Mouse (Mus musculus) thymus, adult 2 months (tissue): Measurements from ENCODE around the gene Mark1.

Experiments
- CTCF ChIP-seq: fragments of 200-500 bp; IDR thresholded peaks from 2 replicates; pipeline ENCODE4 v1.5.1; 2012; ENCODE audit warnings: mild to moderate bottlenecking, control low read depth, low read length, moderate library complexity, borderline replicate concordance; ENCODE audit not compliant: control insufficient read depth, poor library complexity, insufficient read depth; ENCODE audit errors: extremely low read depth
- POLR2A ChIP-seq: fragments of 200-500 bp; IDR thresholded peaks from 2 replicates; pipeline ENCODE4 v1.6.1; 2012; ENCODE audit warnings: mild to moderate bottlenecking, low read length, control low read depth, moderate library complexity; ENCODE audit not compliant: control insufficient read depth, poor library complexity, insufficient read depth; ENCODE audit errors: extremely low read depth

GRCm38 (mm10) chr1:184860276-184860675 lies 139.1 kb downstream of the Mark1 start:
- TF ChIP-seq CTCF (no peak), POLR2A (no peak)
